Mouse (Mus musculus) midbrain, embryonic 14.5 days (tissue): ENCODE measurements around the gene Mfsd12. TPM values are rescaled to one million over a fixed set of nuclear protein-coding genes. Genes with fewer than 3 reads are reported as not detected.
A peak's percentile ranks its signal among the peaks of the same experiment; 100 is the strongest.

Source experiments
- ATAC-seq: fragments of 200-750 bp; cut with Nextera tagmentation; 2 replicates; pipeline ENCODE4 v1.8.0; 2017; ENCODE audit warnings: moderate number of reproducible peaks, moderate library complexity; ENCODE audit not compliant: low FRiP score, low TSS enrichment
- DNase-seq: peaks from one replicate; pipeline ENCODE4 v3.0.0-alpha.2; 2015
- H3K27ac ChIP-seq: fragments of 300-500 bp; sonication (generic); replicated peaks from 2 replicates; pipeline ENCODE4 v1.5.1; 2014; ENCODE audit warnings: mild to moderate bottlenecking, low read depth, low read length, moderate library complexity
- H3K27me3 ChIP-seq: fragments of 300-500 bp; sonication (generic); 2 replicates; pipeline ENCODE4 v1.6.1; 2014; ENCODE audit warnings: low read length, control low read depth, mixed read lengths; ENCODE audit not compliant: control insufficient read depth, insufficient read depth
- H3K36me3 ChIP-seq: fragments of 300-500 bp; sonication (generic); 2 replicates; pipeline ENCODE4 v1.6.1; 2014; ENCODE audit warnings: low read length, control low read depth; ENCODE audit not compliant: control insufficient read depth, insufficient read depth
- H3K4me1 ChIP-seq: fragments of 300-500 bp; sonication (generic); 2 replicates; pipeline ENCODE4 v1.6.1; 2014; ENCODE audit warnings: mild to moderate bottlenecking, antibody characterized with exemption, low read length, control low read depth; ENCODE audit not compliant: control insufficient read depth, insufficient read depth
- H3K4me2 ChIP-seq: fragments of 300-500 bp; sonication (generic); 2 replicates; pipeline ENCODE4 v1.6.1; 2014; ENCODE audit warnings: mild to moderate bottlenecking, low read length, moderate library complexity
- H3K4me3 ChIP-seq: fragments of 300-500 bp; sonication (generic); replicated peaks from 2 replicates; pipeline ENCODE4 v1.5.1; 2014; ENCODE audit warnings: low read depth, low read length
- H3K9ac ChIP-seq: fragments of 300-500 bp; sonication (generic); replicated peaks from 2 replicates; pipeline ENCODE4 v1.6.1; 2014; ENCODE audit warnings: mild to moderate bottlenecking, low read length, moderate library complexity
- H3K9me3 ChIP-seq: fragments of 300-500 bp; sonication (generic); 2 replicates; pipeline ENCODE4 v1.6.1; 2016; ENCODE audit warnings: low read length, control low read depth, mixed read lengths; ENCODE audit not compliant: control insufficient read depth
- WGBS: fragments of 180-500 bp; shearing (Covaris S2); extraction: QIAGEN DNeasy Blood & Tissue Kit; methylation state at CpG from one replicate; pipeline ENCODE4 v1.1.7; 2014; 5-methylcytosine and 5-hydroxymethylcytosine counted together
- polyA plus RNA-seq: library from polyadenylated mRNA; unstranded; fragments of >200 nt; fragmentation: Nextera tagmentation; extraction: Ambion mirVana; gene quantifications from 2 replicates; pipeline ENCODE4 v1.2.1, GENCODE M21; 2014

Mfsd12 gene
- 5.9 and 9.2 TPM in 2 replicates for polyA plus RNA-seq

DNA sequence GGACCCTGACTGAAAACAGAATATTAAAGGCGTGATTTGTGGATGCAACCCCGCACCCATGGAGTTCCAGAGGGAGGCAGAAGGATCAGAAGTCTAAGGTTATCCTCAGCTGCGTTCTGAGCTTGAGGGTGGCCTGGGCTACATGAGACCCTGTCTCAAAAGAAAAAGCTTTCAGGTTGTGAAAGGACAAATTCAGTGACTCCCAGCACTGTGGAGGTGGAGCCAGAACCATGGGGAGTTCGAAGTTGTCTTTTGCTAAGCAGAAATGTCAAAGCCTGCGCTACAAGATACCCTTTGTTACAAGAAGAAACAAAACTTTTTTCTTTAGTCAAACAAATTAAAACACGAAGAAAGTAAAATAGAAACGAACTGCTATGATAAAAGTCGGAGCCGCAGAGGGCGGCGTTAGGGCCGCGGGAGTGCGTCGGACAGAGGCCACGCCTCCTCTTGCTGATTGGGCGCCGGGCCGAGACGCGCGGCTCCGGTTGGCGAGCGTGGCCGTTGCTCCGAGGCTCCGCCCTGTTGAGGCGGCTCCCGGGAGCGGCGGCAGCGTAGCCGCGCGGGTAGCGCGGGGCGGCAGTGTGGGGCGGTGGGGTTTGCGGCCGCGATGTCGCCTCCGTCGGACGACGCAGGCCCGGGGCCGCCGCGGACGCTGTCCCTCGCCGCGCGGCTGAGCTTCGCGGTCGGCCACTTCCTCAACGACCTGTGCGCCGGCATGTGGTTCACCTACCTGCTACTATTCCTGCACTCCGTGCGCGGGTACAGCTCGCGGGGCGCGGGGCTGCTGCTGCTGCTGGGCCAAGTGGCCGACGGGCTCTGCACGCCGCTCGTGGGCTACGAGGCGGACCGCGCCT, at the start of gene Mfsd12:
Gene Mfsd12, plus strand, starts transcription at position 501 of the 854 bp plus-strand sequence.
- Histone ChIP-seq H3K4me2 (peak within 1 kb of the TSS; percentile 97), H3K27me3 (no peaks in the 10 kb centered on the region), H3K4me1 (peaks cover 12% of the 10 kb centered on the region), H3K9me3 (no peaks in the 10 kb centered on the region), H3K36me3 (0 out of 2 replicates have a peak, but pooled peaks cover 2% of the 10 kb centered on the region), H3K4me3 (peak within 1 kb of the TSS; percentile 74), H3K9ac (peak within 1 kb of the TSS; percentile 81), H3K27ac (peak within 1 kb of the TSS; percentile 66)
- 2% methylated on average over 75 of the region's 79 CpGs for WGBS
- ATAC-seq: peak; percentile 89
- DNase-seq: peak; percentile 96

GRCm38 (mm10) chr10:81309571-81309970, 47.7 kb upstream of the Mfsd12 start:
- Histone ChIP-seq H3K36me3 (peaks cover 89% of the 10 kb centered on the region), H3K9me3 (no peaks in the 10 kb centered on the region), H3K9ac (no peak overlapping the region), H3K4me3 (no peak overlapping the region), H3K4me1 (no peaks in the 10 kb centered on the region), H3K27me3 (no peaks in the 10 kb centered on the region), H3K27ac (no peak overlapping the region), H3K4me2 (no peak overlapping the region)
- no peak for DNase-seq
- no peak for ATAC-seq
- WGBS: 91% methylated on average over 5 of the region's 5 CpGs

DNA sequence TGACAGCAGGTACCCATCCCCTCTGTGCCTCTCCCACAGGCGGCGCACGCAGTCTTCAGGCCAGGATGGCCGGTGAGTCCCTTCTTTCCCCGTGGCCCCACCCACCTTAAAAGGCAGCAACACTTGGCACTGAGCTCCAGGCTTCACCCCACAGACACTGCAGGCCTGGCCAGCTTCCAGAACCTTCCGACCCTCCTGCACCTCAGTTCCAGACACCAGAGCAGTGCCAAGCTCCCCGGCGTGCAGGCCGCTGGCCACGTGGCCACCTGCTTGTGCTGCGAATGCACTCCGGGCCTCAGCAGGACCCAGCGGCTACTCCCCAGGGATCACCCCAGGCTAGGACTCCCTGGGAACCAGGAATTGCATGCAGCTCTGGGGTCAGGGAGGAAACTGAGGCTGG, 43.7 kb upstream of the Mfsd12 start:
- Histone ChIP-seq H3K4me1 (no peaks in the 10 kb centered on the region), H3K27ac (no peak overlapping the region), H3K9me3 (no peaks in the 10 kb centered on the region), H3K9ac (no peak overlapping the region), H3K36me3 (peaks cover 99% of the 10 kb centered on the region), H3K27me3 (no peaks in the 10 kb centered on the region), H3K4me3 (no peak overlapping the region), H3K4me2 (no peak overlapping the region)
- no peak for DNase-seq
- ATAC-seq: no peak
- 96% methylated on average over 13 of the region's 13 CpGs for WGBS

GRCm38 (mm10) chr10:81314201-81314600, 43.1 kb upstream of the Mfsd12 start:
- Histone ChIP-seq H3K4me2 (no peak overlapping the region), H3K27me3 (no peaks in the 10 kb centered on the region), H3K4me1 (no peaks in the 10 kb centered on the region; the same call in 1 of the 2 replicates), H3K4me3 (no peak overlapping the region), H3K9me3 (no peaks in the 10 kb centered on the region), H3K27ac (no peak overlapping the region), H3K36me3 (peaks cover 93% of the 10 kb centered on the region), H3K9ac (no peak overlapping the region)
- DNase-seq (no peak), ATAC-seq (no peak)
- WGBS: 84% methylated on average over 7 of the region's 7 CpGs

DNA sequence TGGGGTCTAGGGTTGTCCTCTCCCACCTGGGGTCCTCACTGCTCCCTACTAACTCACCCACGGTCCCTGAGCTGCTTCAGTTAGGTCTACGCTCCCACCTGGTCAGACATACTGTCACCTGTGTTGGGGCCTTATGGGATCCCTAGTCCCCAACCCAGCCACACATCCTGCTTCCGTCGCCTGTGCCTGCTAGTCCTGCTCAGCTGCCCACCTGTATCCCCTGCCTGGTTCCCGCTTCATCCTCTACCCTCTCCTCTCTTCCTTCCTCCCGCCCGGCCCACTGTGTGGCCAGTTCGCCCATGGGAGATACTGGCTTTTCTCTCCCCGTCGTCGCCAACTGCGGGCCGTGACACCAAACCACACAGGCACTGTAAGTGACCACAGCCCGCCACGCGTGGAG, 41.7 kb upstream of the Mfsd12 start:
- no peak overlapping the region for H3K27ac ChIP-seq

DNA sequence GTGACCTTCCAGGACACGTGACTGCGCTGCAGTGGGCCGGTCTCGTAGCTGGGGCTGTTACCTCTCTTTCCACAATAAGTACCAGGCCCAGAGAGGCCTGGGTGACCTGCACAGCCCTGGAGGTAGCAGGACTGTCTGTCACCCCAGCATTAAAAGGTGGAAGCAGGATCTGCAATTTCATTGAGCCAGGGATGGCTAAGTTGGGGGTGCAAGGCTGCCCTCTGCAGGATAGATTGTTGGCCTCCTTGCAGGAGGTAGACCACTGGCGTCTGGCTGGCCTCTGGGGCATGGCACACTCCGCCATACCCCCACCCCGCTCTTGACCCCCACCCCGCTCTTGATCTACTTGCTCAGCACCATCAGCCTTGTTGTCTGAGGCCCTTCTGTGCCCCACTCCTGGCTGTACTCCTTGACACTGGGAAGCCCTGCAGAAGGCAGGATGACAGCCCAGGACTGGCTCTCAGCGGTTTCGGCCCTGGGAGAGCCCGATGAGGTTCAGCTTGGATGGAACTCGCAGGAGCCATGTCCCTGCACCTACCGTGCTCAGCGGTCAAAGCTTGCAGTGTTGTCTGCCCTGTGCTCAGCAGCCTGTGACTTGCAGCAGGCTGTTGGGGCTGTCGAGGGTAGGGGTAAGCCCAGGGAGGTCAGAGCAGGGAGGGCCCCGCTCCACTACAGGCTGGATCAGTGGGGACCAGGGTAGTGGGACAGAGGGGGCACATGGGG, 40.8 kb upstream of the Mfsd12 start:
- no peak overlapping the region for H3K9ac ChIP-seq
- peaks cover 70% of the 10 kb centered on the region for H3K36me3 ChIP-seq
- no peak overlapping the region for H3K4me2 ChIP-seq
- H3K9me3 ChIP-seq: no peaks in the 10 kb centered on the region
- H3K27ac ChIP-seq: no peak overlapping the region
- H3K4me1 ChIP-seq: peaks cover 9% of the 10 kb centered on the region
- WGBS: 35% methylated on average over 16 of the region's 16 CpGs
- ATAC-seq (no peak), DNase-seq (peak; percentile 57)
- H3K27me3 ChIP-seq: no peaks in the 10 kb centered on the region
- no peak overlapping the region for H3K4me3 ChIP-seq

More for the DNA sequence above, 41.7 kb upstream of the Mfsd12 start:
- H3K9ac ChIP-seq: no peak overlapping the region
- H3K4me1 ChIP-seq: peaks cover 8% of the 10 kb centered on the region; the same call in 1 of the 2 replicates
- no peaks in the 10 kb centered on the region for H3K9me3 ChIP-seq
- H3K27me3 ChIP-seq: no peaks in the 10 kb centered on the region
- H3K4me2 ChIP-seq: no peak overlapping the region
- no peak overlapping the region for H3K4me3 ChIP-seq
- 93% methylated on average over 16 of the region's 16 CpGs for WGBS
- no peak for ATAC-seq
- H3K36me3 ChIP-seq: peaks cover 79% of the 10 kb centered on the region
- DNase-seq: no peak

DNA sequence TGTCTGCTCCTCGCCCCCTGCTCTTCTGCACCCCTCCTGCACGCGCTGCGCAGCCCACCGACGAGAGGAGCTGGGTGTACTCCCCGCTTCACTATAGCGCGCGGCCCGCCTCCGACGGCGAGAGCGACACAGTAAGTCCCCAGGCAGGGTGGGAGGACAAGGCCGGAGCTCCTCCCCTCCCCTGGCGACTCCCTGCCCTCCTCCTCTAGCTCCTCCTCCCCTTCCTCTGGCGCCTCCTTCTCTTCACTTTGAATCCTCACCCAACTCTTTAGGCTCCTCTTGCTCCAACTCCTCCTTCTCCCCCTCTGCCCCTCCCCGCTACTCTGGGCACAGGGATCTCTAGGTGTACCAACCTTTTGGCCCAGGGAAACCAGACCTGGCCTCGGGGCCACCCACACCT, 40.0 kb upstream of the Mfsd12 start:
- WGBS: 13% methylated on average over 19 of the region's 20 CpGs
- DNase-seq (no peak), ATAC-seq (no peak)
- Histone ChIP-seq H3K36me3 (peaks cover 62% of the 10 kb centered on the region), H3K9ac (no peak overlapping the region), H3K9me3 (no peaks in the 10 kb centered on the region), H3K4me2 (no peak overlapping the region), H3K27me3 (no peaks in the 10 kb centered on the region), H3K4me1 (peaks cover 15% of the 10 kb centered on the region), H3K27ac (no peak overlapping the region), H3K4me3 (no peak overlapping the region)

GRCm38 (mm10) chr10:81318589-81319329, 38.5 kb upstream of the Mfsd12 start:
- no peak for DNase-seq
- H3K9ac ChIP-seq: peak overlapping the region; percentile 27; the same call in 1 of the 2 replicates
- no peaks in the 10 kb centered on the region for H3K27me3 ChIP-seq
- no peaks in the 10 kb centered on the region for H3K9me3 ChIP-seq
- peak overlapping the region; percentile 94; the same call in 1 of the 2 replicates for H3K27ac ChIP-seq
- peak overlapping the region; percentile 79 for H3K4me2 ChIP-seq
- 94% methylated on average over 13 of the region's 13 CpGs for WGBS
- peaks cover 62% of the 10 kb centered on the region for H3K36me3 ChIP-seq
- no peak for ATAC-seq
- H3K4me3 ChIP-seq: no peak overlapping the region
- H3K4me1 ChIP-seq: peaks cover 15% of the 10 kb centered on the region
